Mouse (Mus musculus): ENCODE measurements around the gene Fcho2.

Fcho2 gene

GRCm38 (mm10) chr13:98679631-98680041 lies 135.6 kb downstream of the Fcho2 start:
- no peak for DNase-seq (ENCODE audit: low spot score in 2 of 2)

GRCm38 (mm10) chr13:98679230-98679629 lies 136.0 kb downstream of the Fcho2 start:
- DNase-seq (ENCODE audit: low spot score in 2 of 2): no peak

- DNase-seq (ENCODE audit: low spot score in 2 of 2): no peak
These were observed 141.3 kb downstream of the Fcho2 start for GRCm38 (mm10) chr13:98673922-98674321.

All from frontal cortex, postnatal 36 days (tissue).